ENCODE assay signal across 19 mouse cellular contexts in genomic region chr7:132174787-132175186, GRCm38 (mm10). TPM values are rescaled to one million over a fixed set of nuclear protein-coding genes. Genes with fewer than 3 reads are reported as not detected.
"Had no signal": no experiment of that assay in that cellular context is flagged by ENCODE, and none has a peak within 500 bp of the region (broad histone marks: within the 10 kb centered on the region; RNA-seq: fewer than 3 reads in every experiment).

No protein-coding gene starts in this region.

- ATAC-seq: intestine, postnatal 0 days; liver, postnatal 0 days; lung, postnatal 0 days; midbrain, embryonic 15.5 days had no signal

- H3K9ac ChIP-seq: kidney, embryonic 15.5 days; limb, embryonic 13.5 days; liver, embryonic 14.5 days; liver, postnatal 0 days; lung, embryonic 14.5 days; midbrain, embryonic 12.5 days; midbrain, embryonic 15.5 days; neural tube, embryonic 12.5 days; neural tube, embryonic 15.5 days had no signal

- H3K4me2 ChIP-seq: kidney, embryonic 15.5 days; limb, embryonic 13.5 days; liver, embryonic 11.5 days; lung, embryonic 14.5 days; midbrain, embryonic 12.5 days; midbrain, embryonic 15.5 days; neural tube, embryonic 12.5 days; neural tube, embryonic 15.5 days had no signal

- H3K9me3 ChIP-seq: kidney, embryonic 15.5 days; midbrain, embryonic 12.5 days; midbrain, embryonic 15.5 days; neural tube, embryonic 12.5 days; neural tube, embryonic 15.5 days had no signal

- DNase-seq: kidney, adult 2 months; kidney, postnatal 10 days; kidney, postnatal 36 days; liver, postnatal 0 days; lung, embryonic 14.5 days; thymus, adult 2 months; thymus, postnatal 25 days had no signal

- H3K4me3 ChIP-seq: kidney, embryonic 15.5 days; limb, embryonic 13.5 days; midbrain, embryonic 12.5 days; midbrain, embryonic 15.5 days; neural tube, embryonic 12.5 days; neural tube, embryonic 15.5 days had no signal

- H3K4me1 ChIP-seq: kidney, embryonic 15.5 days; neural tube, embryonic 12.5 days had no signal

- H3K27me3 ChIP-seq: kidney, embryonic 15.5 days; limb, embryonic 13.5 days; midbrain, embryonic 12.5 days; midbrain, embryonic 15.5 days; neural tube, embryonic 12.5 days; neural tube, embryonic 15.5 days had no signal

- H3K36me3 ChIP-seq: kidney, embryonic 15.5 days; limb, embryonic 13.5 days; midbrain, embryonic 12.5 days; midbrain, embryonic 15.5 days; neural tube, embryonic 12.5 days; neural tube, embryonic 15.5 days had no signal

- H3K27ac ChIP-seq: kidney, embryonic 15.5 days; limb, embryonic 13.5 days; liver, embryonic 14.5 days; macrophage; midbrain, embryonic 12.5 days; midbrain, embryonic 15.5 days; neural tube, embryonic 12.5 days; neural tube, embryonic 15.5 days had no signal

RNA-seq across cellular contexts. Expression of gene Cpxm2, which starts 20.2 kb away (rescaled TPM):
- total RNA-seq: megakaryocyte, adult 5-6 weeks had no signal
- polyA plus RNA-seq: macrophage had no signal
